Mouse (Mus musculus): ENCODE measurements around the gene Aes. TPM values are rescaled to one million over a fixed set of nuclear protein-coding genes. Genes with fewer than 3 reads are reported as not detected.

The Aes gene
- polyA plus RNA-seq, 1 experiment from 2014 or later, result 229 TPM

DNA sequence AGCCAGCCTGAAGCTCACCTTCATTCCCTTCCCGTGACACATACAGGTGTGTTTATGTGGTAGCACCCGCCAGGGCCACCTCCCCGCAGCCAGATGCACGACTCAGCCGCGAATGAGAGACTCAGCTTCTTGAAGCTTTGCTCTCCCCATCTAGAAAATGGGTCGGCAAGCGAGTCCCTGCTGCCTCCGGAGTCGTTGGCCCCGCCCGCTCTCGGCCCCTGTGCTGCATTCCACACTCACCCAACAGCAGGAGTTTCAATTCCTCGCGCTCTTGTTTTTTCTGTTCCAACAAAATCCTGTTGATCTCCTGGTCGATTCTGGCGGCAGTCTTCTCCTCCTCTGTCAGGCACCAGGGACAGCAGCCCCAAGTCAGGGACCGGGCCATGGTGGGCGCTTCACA, 35.7 kb upstream of the Aes start:
- Histone ChIP-seq H3K27ac (ENCODE audit: low read depth, low read length) (peak overlapping the region; percentile 89), H3K27me3 (replicated peaks; ENCODE audit: control insufficient read depth, insufficient read depth, low read length) (0 out of 2 replicates have a peak, but pooled peaks cover 2% of the 10 kb centered on the region), H3K9ac (ENCODE audit: low read depth, low read length) (peak overlapping the region; percentile 79), H3K9me3 (ENCODE audit: control insufficient read depth, low read length) (no peaks in the 10 kb centered on the region), H3K4me1 (replicated peaks; ENCODE audit: control insufficient read depth, insufficient read depth, low read length) (peaks cover 40% of the 10 kb centered on the region), H3K36me3 (ENCODE audit: control insufficient read depth, insufficient read depth, low read length) (no peaks in the 10 kb centered on the region), H3K4me2 (peak overlapping the region; percentile 79), H3K4me3 (ENCODE audit: low read depth, low read length) (peak overlapping the region; percentile 56)
- 8% methylated on average over 19 of the region's 19 CpGs for WGBS
- ATAC-seq (replicated peaks; ENCODE audit: low FRiP score) (peak; percentile 11), DNase-seq (ENCODE audit: low spot score) (no peak)

DNA sequence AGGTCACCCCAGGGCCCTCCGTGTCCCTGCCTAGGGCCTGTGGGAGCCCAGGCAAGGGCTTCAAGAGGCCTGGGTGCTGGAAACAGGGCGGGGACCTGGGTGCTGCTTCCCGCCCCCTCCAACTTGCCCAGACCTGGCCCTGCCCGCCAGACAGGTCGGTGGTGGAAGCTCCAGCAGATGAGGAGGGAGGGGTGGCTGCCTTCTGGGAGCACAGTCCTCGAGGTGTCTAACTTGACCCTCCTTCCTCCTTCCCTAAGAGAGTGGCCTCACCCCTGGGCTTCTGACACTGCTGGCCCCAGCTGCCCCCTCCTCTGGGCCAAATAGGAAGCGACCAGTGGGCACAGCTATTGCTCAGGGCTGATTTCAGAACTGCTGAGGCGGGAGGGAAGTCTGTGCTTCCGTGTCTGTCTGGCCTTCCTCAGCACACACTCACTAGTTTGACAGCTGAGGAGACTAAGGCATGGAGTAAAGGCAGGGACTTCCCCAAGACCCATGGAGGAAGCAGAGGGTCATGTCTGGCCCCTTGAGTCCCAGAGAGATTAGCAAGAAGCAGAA, 35.2 kb upstream of the Aes start, which contains the start of gene Gna15:
Gna15 (minus strand) TSS at position 175 of the 555 bp plus-strand sequence.
- Histone ChIP-seq H3K9ac (ENCODE audit: low read depth, low read length) (peak within 1 kb of the TSS; percentile 79), H3K27me3 (replicated peaks; ENCODE audit: control insufficient read depth, insufficient read depth, low read length) (0 out of 2 replicates have a peak, but pooled peaks cover 2% of the 10 kb centered on the region), H3K27ac (ENCODE audit: low read depth, low read length) (peak within 1 kb of the TSS; percentile 89), H3K36me3 (ENCODE audit: control insufficient read depth, insufficient read depth, low read length) (no peaks in the 10 kb centered on the region), H3K4me2 (peak within 1 kb of the TSS; percentile 79), H3K4me3 (ENCODE audit: low read depth, low read length) (peak within 1 kb of the TSS; percentile 56), H3K4me1 (replicated peaks; ENCODE audit: control insufficient read depth, insufficient read depth, low read length) (peaks cover 36% of the 10 kb centered on the region), H3K9me3 (ENCODE audit: control insufficient read depth, low read length) (no peaks in the 10 kb centered on the region)
- DNase-seq (ENCODE audit: low spot score), result peak; percentile 65
- peak; percentile 48 for ATAC-seq (replicated peaks; ENCODE audit: low FRiP score)
- WGBS, result 10% methylated on average over 9 of the region's 9 CpGs

DNA sequence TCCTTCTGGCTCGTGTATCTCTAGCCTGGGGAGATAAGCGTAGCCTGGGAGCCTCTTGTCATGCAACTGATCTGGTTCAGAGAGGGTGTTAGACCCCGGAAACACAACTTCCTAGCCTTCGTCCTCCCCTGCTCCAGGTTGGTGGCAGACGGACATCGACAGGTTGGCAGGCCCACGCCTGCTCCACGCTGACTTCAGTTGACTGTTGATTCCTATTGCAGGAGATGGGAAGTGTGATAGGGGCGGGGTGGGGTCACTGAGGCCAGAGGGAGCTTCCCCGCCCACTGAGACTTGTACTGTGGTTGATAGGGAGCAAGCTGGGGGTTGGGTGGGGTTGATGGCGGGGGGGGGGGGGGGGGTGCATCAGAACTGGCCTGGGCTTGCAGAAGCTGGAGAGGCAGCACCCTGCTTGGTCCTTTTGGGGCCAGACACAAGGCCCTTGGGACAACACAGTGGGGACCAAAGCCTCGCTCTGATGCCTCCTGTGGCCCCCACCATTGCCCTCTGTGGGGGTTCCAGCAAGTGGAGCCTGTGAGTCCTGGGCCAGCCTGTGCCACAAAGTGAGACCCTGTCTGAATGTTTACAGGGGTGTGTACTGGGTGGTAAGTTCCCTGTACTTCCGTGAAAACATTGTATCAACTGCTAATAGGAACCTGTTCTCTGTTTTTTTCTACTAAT, 34.1 kb upstream of the Aes start:
- peak overlapping the region; percentile 89 for H3K27ac ChIP-seq (ENCODE audit: low read depth, low read length)
- no peak overlapping the region for H3K4me3 ChIP-seq (ENCODE audit: low read depth, low read length)
- peak; percentile 57 for DNase-seq (ENCODE audit: low spot score)
- H3K9me3 ChIP-seq (ENCODE audit: control insufficient read depth, low read length), result no peaks in the 10 kb centered on the region
- ATAC-seq (replicated peaks; ENCODE audit: low FRiP score), result peak; percentile 68
- 0 out of 2 replicates have a peak, but pooled peaks cover 2% of the 10 kb centered on the region for H3K27me3 ChIP-seq (replicated peaks; ENCODE audit: control insufficient read depth, insufficient read depth, low read length)
- WGBS, result 18% methylated on average over 12 of the region's 13 CpGs
- H3K9ac ChIP-seq (ENCODE audit: low read depth, low read length), result peak overlapping the region; percentile 50; the same call in 1 of the 2 replicates
- peak overlapping the region; percentile 79 for H3K4me2 ChIP-seq
- H3K36me3 ChIP-seq (ENCODE audit: control insufficient read depth, insufficient read depth, low read length), result peaks cover 8% of the 10 kb centered on the region
- H3K4me1 ChIP-seq (replicated peaks; ENCODE audit: control insufficient read depth, insufficient read depth, low read length), result peaks cover 26% of the 10 kb centered on the region

DNA sequence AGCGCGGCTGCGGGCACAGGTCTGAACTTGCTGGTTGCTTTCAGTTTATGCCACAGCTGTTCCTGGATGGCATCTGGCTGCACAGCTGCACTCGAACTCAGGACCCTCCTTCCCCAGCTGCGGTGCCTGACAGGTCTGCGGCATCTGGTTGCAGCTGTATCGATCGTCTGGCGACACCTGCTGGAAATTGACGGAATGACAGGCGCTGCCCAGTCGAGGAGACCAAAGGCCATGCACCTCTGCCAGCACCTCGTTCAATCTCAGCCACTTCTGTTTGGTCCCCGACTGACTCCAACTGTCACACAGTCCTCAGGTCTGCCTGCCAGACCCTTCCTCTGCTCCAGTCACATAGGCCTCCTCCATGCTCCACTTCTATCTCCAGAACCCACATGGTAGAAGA, 32.5 kb upstream of the Aes start:
- Histone ChIP-seq H3K27me3 (replicated peaks; ENCODE audit: control insufficient read depth, insufficient read depth, low read length) (0 out of 2 replicates have a peak, but pooled peaks cover 2% of the 10 kb centered on the region), H3K4me3 (ENCODE audit: low read depth, low read length) (no peak overlapping the region), H3K4me1 (replicated peaks; ENCODE audit: control insufficient read depth, insufficient read depth, low read length) (peaks cover 24% of the 10 kb centered on the region), H3K4me2 (no peak overlapping the region), H3K36me3 (ENCODE audit: control insufficient read depth, insufficient read depth, low read length) (peaks cover 8% of the 10 kb centered on the region), H3K9me3 (ENCODE audit: control insufficient read depth, low read length) (no peaks in the 10 kb centered on the region), H3K9ac (ENCODE audit: low read depth, low read length) (no peak overlapping the region), H3K27ac (ENCODE audit: low read depth, low read length) (no peak overlapping the region)
- peak; percentile 82 for DNase-seq (ENCODE audit: low spot score)
- WGBS, result 7% methylated on average over 14 of the region's 14 CpGs
- peak; percentile 26; the same call in 1 of the 2 replicates for ATAC-seq (replicated peaks; ENCODE audit: low FRiP score)

DNA sequence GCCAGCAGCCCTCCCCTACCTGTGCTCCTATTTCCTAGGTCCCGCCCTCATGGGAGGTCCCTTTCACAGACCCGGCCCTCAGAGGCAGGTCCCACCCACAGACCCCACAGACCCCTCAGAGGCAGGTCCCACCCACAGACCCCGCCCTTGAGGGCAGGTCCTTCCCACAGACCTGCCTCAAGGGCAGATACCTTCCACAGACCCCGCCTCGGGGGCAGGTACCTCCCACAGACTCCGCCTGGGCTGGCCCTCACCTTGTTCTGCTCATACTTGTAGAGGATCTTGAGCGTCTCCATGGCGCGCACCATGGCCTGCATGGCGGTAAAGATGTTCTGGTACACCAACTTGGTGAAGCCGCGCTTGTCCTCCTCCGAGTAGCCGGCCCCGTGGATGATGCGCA, 24.5 kb upstream of the Aes start:
- Histone ChIP-seq H3K36me3 (ENCODE audit: control insufficient read depth, insufficient read depth, low read length) (peaks cover 18% of the 10 kb centered on the region), H3K27me3 (replicated peaks; ENCODE audit: control insufficient read depth, insufficient read depth, low read length) (no peaks in the 10 kb centered on the region), H3K27ac (ENCODE audit: low read depth, low read length) (no peak overlapping the region), H3K9ac (ENCODE audit: low read depth, low read length) (no peak overlapping the region), H3K4me1 (replicated peaks; ENCODE audit: control insufficient read depth, insufficient read depth, low read length) (peaks cover 5% of the 10 kb centered on the region; the same call in 1 of the 2 replicates), H3K4me3 (ENCODE audit: low read depth, low read length) (no peak overlapping the region), H3K9me3 (ENCODE audit: control insufficient read depth, low read length) (no peaks in the 10 kb centered on the region), H3K4me2 (no peak overlapping the region)
- no peak for DNase-seq (ENCODE audit: low spot score)
- no peak; the same call in 1 of the 2 replicates for ATAC-seq (replicated peaks; ENCODE audit: low FRiP score)
- WGBS, result 75% methylated on average over 16 of the region's 16 CpGs

DNA sequence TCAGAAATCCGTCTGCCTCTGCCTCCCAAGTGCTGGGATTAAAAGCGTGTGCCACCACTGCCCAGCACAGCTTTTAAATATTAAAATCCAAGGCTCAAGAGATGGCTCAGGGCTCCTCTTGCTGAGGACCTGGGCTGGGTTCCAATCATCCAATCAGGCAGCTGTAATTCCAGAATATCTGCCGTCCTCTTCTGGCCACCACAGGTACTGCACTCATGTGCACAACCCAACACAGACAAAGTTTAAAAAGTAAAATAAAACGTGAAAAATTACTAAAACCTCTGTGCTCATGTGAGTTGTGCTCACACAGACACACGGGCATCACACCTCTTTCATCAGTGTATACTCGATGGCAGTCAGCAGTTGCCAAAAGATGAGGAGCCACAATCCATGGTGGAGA, 22.6 kb upstream of the Aes start:
- DNase-seq (ENCODE audit: low spot score), result no peak
- H3K4me3 ChIP-seq (ENCODE audit: low read depth, low read length), result no peak overlapping the region
- H3K4me1 ChIP-seq (replicated peaks; ENCODE audit: control insufficient read depth, insufficient read depth, low read length), result peaks cover 10% of the 10 kb centered on the region
- H3K27ac ChIP-seq (ENCODE audit: low read depth, low read length), result no peak overlapping the region
- no peaks in the 10 kb centered on the region for H3K27me3 ChIP-seq (replicated peaks; ENCODE audit: control insufficient read depth, insufficient read depth, low read length)
- peaks cover 18% of the 10 kb centered on the region; the same call in 1 of the 2 replicates for H3K36me3 ChIP-seq (ENCODE audit: control insufficient read depth, insufficient read depth, low read length)
- no peak overlapping the region for H3K4me2 ChIP-seq
- 66% methylated on average over 6 of the region's 6 CpGs for WGBS
- H3K9me3 ChIP-seq (ENCODE audit: control insufficient read depth, low read length), result no peaks in the 10 kb centered on the region
- no peak overlapping the region for H3K9ac ChIP-seq (ENCODE audit: low read depth, low read length)
- no peak for ATAC-seq (replicated peaks; ENCODE audit: low FRiP score)

DNA sequence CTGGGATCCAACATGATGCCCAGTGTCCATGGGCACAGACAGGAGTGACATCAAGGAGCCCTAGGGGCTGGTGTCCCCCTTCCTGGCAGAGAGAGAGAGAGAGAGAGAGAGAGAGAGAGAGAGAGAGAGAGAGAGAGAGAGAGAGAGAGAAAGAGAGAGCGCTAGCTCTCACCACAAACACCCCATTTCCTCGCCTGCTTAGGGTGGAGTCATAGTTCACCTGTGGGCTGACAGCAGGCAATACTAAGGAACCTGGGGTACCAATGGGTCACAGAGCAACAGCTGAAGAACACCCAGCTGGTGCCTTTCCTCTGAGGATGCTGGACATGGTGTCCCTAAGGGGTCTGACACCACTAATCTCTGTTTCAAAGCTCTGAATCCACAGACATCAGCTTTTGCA, 21.9 kb upstream of the Aes start:
- H3K9ac ChIP-seq (ENCODE audit: low read depth, low read length), result no peak overlapping the region
- H3K9me3 ChIP-seq (ENCODE audit: control insufficient read depth, low read length), result no peaks in the 10 kb centered on the region
- ATAC-seq (replicated peaks; ENCODE audit: low FRiP score) (no peak), DNase-seq (ENCODE audit: low spot score) (no peak)
- no peak overlapping the region for H3K27ac ChIP-seq (ENCODE audit: low read depth, low read length)
- peaks cover 14% of the 10 kb centered on the region; the same call in 1 of the 2 replicates for H3K36me3 ChIP-seq (ENCODE audit: control insufficient read depth, insufficient read depth, low read length)
- no peak overlapping the region for H3K4me2 ChIP-seq
- no peaks in the 10 kb centered on the region for H3K27me3 ChIP-seq (replicated peaks; ENCODE audit: control insufficient read depth, insufficient read depth, low read length)
- no peak overlapping the region for H3K4me3 ChIP-seq (ENCODE audit: low read depth, low read length)
- 80% methylated on average over 2 of the region's 2 CpGs for WGBS
- peaks cover 17% of the 10 kb centered on the region for H3K4me1 ChIP-seq (replicated peaks; ENCODE audit: control insufficient read depth, insufficient read depth, low read length)

DNA sequence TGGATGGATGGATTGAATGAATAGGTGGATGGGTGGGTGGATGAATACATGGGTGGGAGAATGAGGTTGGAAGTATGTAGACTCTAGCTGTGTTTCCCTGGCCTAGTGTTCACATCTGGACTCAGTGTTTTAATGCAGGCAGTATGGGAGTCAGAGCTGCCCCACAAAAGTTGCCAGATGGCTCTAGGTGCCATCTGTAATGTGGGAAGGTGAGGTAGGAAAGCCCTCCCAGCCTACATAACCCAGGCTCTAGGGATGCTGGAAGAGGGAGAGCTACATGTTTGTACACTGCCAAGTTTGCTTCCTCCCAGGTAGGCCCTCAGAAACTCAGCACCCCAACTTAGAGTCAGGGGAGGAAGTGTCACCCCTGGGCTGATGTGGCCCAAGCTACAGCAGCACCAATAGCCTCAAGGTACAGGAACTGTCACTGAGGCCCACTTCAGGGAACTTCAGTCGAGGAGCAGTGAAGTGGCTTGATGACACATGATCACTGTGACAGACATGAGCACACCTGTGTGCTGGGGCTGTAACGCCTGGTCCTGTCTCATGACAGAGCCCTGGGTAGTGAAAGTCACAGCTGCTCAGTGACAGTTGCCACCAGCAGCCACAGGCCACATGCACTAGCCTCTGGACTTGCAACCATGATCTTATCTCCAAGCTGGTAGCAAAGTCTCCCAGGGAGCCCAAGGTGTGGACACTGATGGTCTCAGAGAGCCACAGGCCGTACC, 20.8 kb upstream of the Aes start:
- Histone ChIP-seq H3K27me3 (replicated peaks; ENCODE audit: control insufficient read depth, insufficient read depth, low read length) (no peaks in the 10 kb centered on the region), H3K27ac (ENCODE audit: low read depth, low read length) (no peak overlapping the region), H3K9ac (ENCODE audit: low read depth, low read length) (0 out of 2 replicates have a peak overlapping the region, but pooled peaks have one; percentile 14), H3K4me2 (no peak overlapping the region; the same call in 1 of the 2 replicates), H3K36me3 (ENCODE audit: control insufficient read depth, insufficient read depth, low read length) (peaks cover 8% of the 10 kb centered on the region; the same call in 1 of the 2 replicates), H3K9me3 (ENCODE audit: control insufficient read depth, low read length) (no peaks in the 10 kb centered on the region), H3K4me3 (ENCODE audit: low read depth, low read length) (no peak overlapping the region), H3K4me1 (replicated peaks; ENCODE audit: control insufficient read depth, insufficient read depth, low read length) (peaks cover 27% of the 10 kb centered on the region)
- no peak for ATAC-seq (replicated peaks; ENCODE audit: low FRiP score)
- WGBS, result 84% methylated on average over 3 of the region's 3 CpGs
- DNase-seq (ENCODE audit: low spot score), result no peak

Data from liver, embryonic 11.5 days (tissue).